Mouse (Mus musculus): Measurements from ENCODE around the gene Arpc3. TPM values are rescaled to one million over a fixed set of nuclear protein-coding genes. Genes with fewer than 3 reads are reported as not detected.

Arpc3 gene
- total RNA-seq, 2 experiments from 2014 or later: 140 to 150 TPM

- intact Hi-C loops (cut with DNase I): no loop called here
- DNase-seq: no peak
Measured at GRCm38 (mm10) chr5:122460656-122461055, 69.0 kb downstream of the Arpc3 start.

DNA sequence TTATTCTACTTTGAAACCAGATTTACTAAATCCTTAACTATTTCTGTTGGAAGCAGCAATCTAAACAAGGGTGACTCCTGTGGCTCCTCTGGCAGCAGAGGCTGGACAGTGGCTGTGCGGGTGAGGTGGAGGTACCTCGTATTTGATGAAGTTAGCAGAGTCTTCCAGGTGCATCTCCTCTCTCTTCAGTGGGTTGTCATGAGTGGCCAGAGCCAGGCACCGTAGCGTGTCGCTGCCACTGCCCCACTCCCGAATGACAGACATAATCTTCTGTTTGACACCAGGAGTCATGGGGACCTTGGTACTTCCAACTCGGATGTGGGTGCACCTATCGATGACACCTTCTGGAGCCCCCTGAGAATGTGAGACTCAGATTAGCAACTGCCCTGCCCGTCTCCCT is 69.8 kb downstream of the Arpc3 start:
- intact Hi-C loops (cut with DNase I): no loop called here
- DNase-seq: no peak

Other genes with a start within 250 kb of the Arpc3 start
- 100 to 1,000 TPM; 171 to 173 TPM for gene Ppp1cc, start 233.6 kb upstream of the Arpc3 start, total RNA-seq (2021)
- 1 to 10 TPM; 2.2 to 2.3 TPM for gene Hvcn1, start 185.1 kb upstream of the Arpc3 start, total RNA-seq (2021)
- gene Tctn1, start 127.4 kb upstream of the Arpc3 start, total RNA-seq (2021): 1 to 10 TPM; 5.4 to 5.5 TPM
- 10 to 100 TPM; 63.4 to 83.1 TPM for gene Pptc7, start 107.5 kb upstream of the Arpc3 start, total RNA-seq (2021)
- gene Rad9b, start 37.6 kb upstream of the Arpc3 start, total RNA-seq (2021): 1 to 10 TPM; 1.1 to 1.4 TPM
- 100 to 1,000 TPM; 109 to 122 TPM for gene Vps29, start 37.5 kb upstream of the Arpc3 start, total RNA-seq (2021)
- 10 to 100 TPM; 24.3 to 25.5 TPM for gene Gpn3, start 20.0 kb upstream of the Arpc3 start, total RNA-seq (2021)
- 10 to 100 TPM; 17.1 to 22.7 TPM for gene Fam216a, start 19.5 kb upstream of the Arpc3 start, total RNA-seq (2021)
- gene Anapc7, start 29.8 kb downstream of the Arpc3 start, total RNA-seq (2021): 10 to 100 TPM; 44.4 to 44.5 TPM
- 1,000 to 10,000 TPM; 7,820 to 7,948 TPM for gene Atp2a2, start 110.3 kb downstream of the Arpc3 start, total RNA-seq (2021)
- gene Ift81, start 222.6 kb downstream of the Arpc3 start, total RNA-seq (2021): 10 to 100 TPM; 51.7 to 53.1 TPM

Data from heart, postnatal 10 days (tissue).